Mouse (Mus musculus) heart, embryonic 16.5 days (tissue): ENCODE measurements around the gene Lef1. TPM values are rescaled to one million over a fixed set of nuclear protein-coding genes. Genes with fewer than 3 reads are reported as not detected.
A peak's percentile ranks its signal among the peaks of the same experiment; 100 is the strongest.

Source experiments
- ATAC-seq: fragments of 200-750 bp; cut with Nextera tagmentation; replicated peaks from 2 replicates; pipeline ENCODE4 v1.8.0; 2017; ENCODE audit warnings: moderate number of reproducible peaks; ENCODE audit not compliant: insufficient read depth, low FRiP score; ENCODE audit errors: extremely low read depth
- H3K27ac ChIP-seq: fragments of 300-500 bp; sonication (generic); 2 replicates; pipeline ENCODE4 v1.5.1; 2014; ENCODE audit warnings: mild to moderate bottlenecking, low read length, control low read depth, moderate library complexity
- H3K27me3 ChIP-seq: fragments of 300-500 bp; sonication (generic); 2 replicates; pipeline ENCODE4 v1.6.1; 2014; ENCODE audit warnings: low read length, mixed read lengths; ENCODE audit not compliant: control insufficient read depth, insufficient read depth
- H3K36me3 ChIP-seq: fragments of 300-500 bp; sonication (generic); 2 replicates; pipeline ENCODE4 v1.6.1; 2014; ENCODE audit not compliant: control insufficient read depth, insufficient read depth
- H3K4me1 ChIP-seq: fragments of 300-500 bp; sonication (generic); 2 replicates; pipeline ENCODE4 v1.6.1; 2014; ENCODE audit warnings: low read length, mixed read lengths; ENCODE audit not compliant: control insufficient read depth, insufficient read depth
- H3K4me2 ChIP-seq: fragments of 300-500 bp; sonication (generic); 2 replicates; pipeline ENCODE4 v1.6.1; 2014; ENCODE audit warnings: low read depth, mild to moderate bottlenecking, control low read depth, low read length
- H3K4me3 ChIP-seq: fragments of 300-500 bp; sonication (generic); 2 replicates; pipeline ENCODE4 v1.5.1; 2014; ENCODE audit warnings: mild to moderate bottlenecking, control low read depth, low read length
- H3K9ac ChIP-seq: fragments of 300-500 bp; sonication (generic); 2 replicates; pipeline ENCODE4 v1.6.1; 2014; ENCODE audit warnings: low read length, control low read depth
- H3K9me3 ChIP-seq: fragments of 300-500 bp; sonication (generic); replicated peaks from 2 replicates; pipeline ENCODE4 v1.6.1; 2016; ENCODE audit warnings: low read length; ENCODE audit not compliant: control insufficient read depth
- WGBS: fragments of 180-500 bp; shearing (Covaris S2); extraction: QIAGEN DNeasy Blood & Tissue Kit; methylation state at CpG from one replicate; pipeline ENCODE4 v1.1.7; 2014; 5-methylcytosine and 5-hydroxymethylcytosine counted together
- polyA plus RNA-seq: library from polyadenylated mRNA; unstranded; fragments of >200 nt; fragmentation: Nextera tagmentation; extraction: Ambion mirVana; gene quantifications from 2 replicates; pipeline ENCODE4 v1.2.1, GENCODE M21; 2015

Lef1 gene
- polyA plus RNA-seq, 1 experiment from 2014 or later, result 38.4 TPM

- H3K9me3 ChIP-seq, result no peaks in the 10 kb centered on the region
- no peak overlapping the region for H3K9ac ChIP-seq
- H3K27me3 ChIP-seq, result no peaks in the 10 kb centered on the region
- H3K27ac ChIP-seq, result no peak overlapping the region
- H3K36me3 ChIP-seq, result no peaks in the 10 kb centered on the region
- ATAC-seq, result no peak
- 75% methylated on average over 7 of the region's 7 CpGs for WGBS
- no peaks in the 10 kb centered on the region for H3K4me1 ChIP-seq
- no peak overlapping the region for H3K4me3 ChIP-seq
- H3K4me2 ChIP-seq, result no peak overlapping the region
Observed at GRCm38 (mm10) chr3:131202311-131202710, 92.0 kb downstream of the Lef1 start.

GRCm38 (mm10) chr3:131207846-131208245 lies 97.6 kb downstream of the Lef1 start:
- H3K27me3 ChIP-seq, result no peaks in the 10 kb centered on the region
- no peaks in the 10 kb centered on the region for H3K4me1 ChIP-seq
- no peak overlapping the region for H3K9ac ChIP-seq
- 0 out of 2 replicates have a peak, but pooled peaks have one; percentile 23 for ATAC-seq
- no peaks in the 10 kb centered on the region for H3K36me3 ChIP-seq
- no peak overlapping the region for H3K4me3 ChIP-seq
- no peak overlapping the region for H3K4me2 ChIP-seq
- no peak overlapping the region for H3K27ac ChIP-seq
- WGBS, result 48% methylated on average over 5 of the region's 5 CpGs
- H3K9me3 ChIP-seq, result no peaks in the 10 kb centered on the region

- Histone ChIP-seq H3K27ac (no peak overlapping the region), H3K4me1 (no peaks in the 10 kb centered on the region), H3K4me3 (no peak overlapping the region), H3K4me2 (no peak overlapping the region), H3K9me3 (no peaks in the 10 kb centered on the region), H3K36me3 (no peaks in the 10 kb centered on the region), H3K27me3 (no peaks in the 10 kb centered on the region), H3K9ac (no peak overlapping the region)
- WGBS, result 70% methylated on average over 13 of the region's 13 CpGs
- peak; percentile 70 for ATAC-seq
Observed at GRCm38 (mm10) chr3:131208265-131208891, 98.1 kb downstream of the Lef1 start.

- 86% methylated on average over 7 of the region's 7 CpGs for WGBS
- H3K36me3 ChIP-seq, result no peaks in the 10 kb centered on the region
- no peak overlapping the region for H3K4me3 ChIP-seq
- H3K9me3 ChIP-seq, result no peaks in the 10 kb centered on the region
- no peaks in the 10 kb centered on the region for H3K4me1 ChIP-seq
- no peak overlapping the region for H3K4me2 ChIP-seq
- no peak overlapping the region for H3K9ac ChIP-seq
- H3K27me3 ChIP-seq, result no peaks in the 10 kb centered on the region
- ATAC-seq, result no peak
- no peak overlapping the region for H3K27ac ChIP-seq
Observed at GRCm38 (mm10) chr3:131212200-131212599, 101.9 kb downstream of the Lef1 start.

- Histone ChIP-seq H3K4me3 (no peak overlapping the region), H3K4me2 (no peak overlapping the region), H3K27me3 (no peaks in the 10 kb centered on the region), H3K27ac (no peak overlapping the region), H3K9ac (no peak overlapping the region), H3K36me3 (no peaks in the 10 kb centered on the region), H3K4me1 (no peaks in the 10 kb centered on the region), H3K9me3 (no peaks in the 10 kb centered on the region)
- 79% methylated on average over 9 of the region's 9 CpGs for WGBS
- no peak for ATAC-seq
Observed at GRCm38 (mm10) chr3:131214060-131214658, 103.9 kb downstream of the Lef1 start.

GRCm38 (mm10) chr3:131214841-131215240 lies 104.6 kb downstream of the Lef1 start:
- Histone ChIP-seq H3K4me1 (no peaks in the 10 kb centered on the region), H3K4me2 (no peak overlapping the region), H3K9me3 (no peaks in the 10 kb centered on the region), H3K36me3 (no peaks in the 10 kb centered on the region), H3K27me3 (no peaks in the 10 kb centered on the region), H3K27ac (no peak overlapping the region), H3K9ac (no peak overlapping the region), H3K4me3 (no peak overlapping the region)
- no peak for ATAC-seq
- 68% methylated on average over 9 of the region's 9 CpGs for WGBS

GRCm38 (mm10) chr3:131218636-131219390 lies 108.5 kb downstream of the Lef1 start:
- no peak overlapping the region for H3K4me3 ChIP-seq
- no peaks in the 10 kb centered on the region for H3K4me1 ChIP-seq
- no peak overlapping the region for H3K9ac ChIP-seq
- WGBS, result 86% methylated on average over 14 of the region's 14 CpGs
- no peak for ATAC-seq
- no peak overlapping the region for H3K4me2 ChIP-seq
- H3K27ac ChIP-seq, result no peak overlapping the region
- H3K36me3 ChIP-seq, result no peaks in the 10 kb centered on the region
- H3K9me3 ChIP-seq, result no peaks in the 10 kb centered on the region
- no peaks in the 10 kb centered on the region for H3K27me3 ChIP-seq

GRCm38 (mm10) chr3:131228083-131228482 lies 117.8 kb downstream of the Lef1 start:
- H3K4me1 ChIP-seq, result no peaks in the 10 kb centered on the region
- no peak overlapping the region for H3K4me3 ChIP-seq
- no peak overlapping the region for H3K9ac ChIP-seq
- ATAC-seq, result no peak
- no peaks in the 10 kb centered on the region for H3K27me3 ChIP-seq
- peaks cover 15% of the 10 kb centered on the region for H3K36me3 ChIP-seq
- H3K4me2 ChIP-seq, result no peak overlapping the region
- H3K9me3 ChIP-seq, result no peaks in the 10 kb centered on the region
- no peak overlapping the region for H3K27ac ChIP-seq
- WGBS, result 80% methylated on average over 6 of the region's 6 CpGs

GRCm38 (mm10) chr3:131237061-131237460 lies 126.8 kb downstream of the Lef1 start:
- no peak overlapping the region for H3K4me2 ChIP-seq
- no peaks in the 10 kb centered on the region for H3K27me3 ChIP-seq
- no peaks in the 10 kb centered on the region for H3K4me1 ChIP-seq
- H3K9me3 ChIP-seq, result no peaks in the 10 kb centered on the region
- ATAC-seq, result no peak
- 77% methylated on average over 6 of the region's 6 CpGs for WGBS
- peaks cover 36% of the 10 kb centered on the region for H3K36me3 ChIP-seq
- H3K4me3 ChIP-seq, result no peak overlapping the region
- no peak overlapping the region for H3K27ac ChIP-seq
- H3K9ac ChIP-seq, result no peak overlapping the region
